Mouse (Mus musculus): Measurements from ENCODE around the gene Rdh16f2. TPM values are rescaled to one million over a fixed set of nuclear protein-coding genes. Genes with fewer than 3 reads are reported as not detected.
"Not testable (repeated sequence)": the region's sequence is repeated elsewhere in the genome, so short reads cannot be mapped to it uniquely, and the experiment has no call there.

Rdh16f2 gene
- polyA plus RNA-seq, 1 experiment = not detected

GRCm38 (mm10) chr10:127838539-127838938 lies 27.7 kb upstream of the Rdh16f2 start:
- peaks cover under 1% of the 10 kb centered on the region for H3K27me3 ChIP-seq (ENCODE audit: control insufficient read depth, insufficient read depth, insufficient read length)

GRCm38 (mm10) chr10:127840776-127841175 lies 25.5 kb upstream of the Rdh16f2 start:
- Histone ChIP-seq H3K79me2 (ENCODE audit: control insufficient read depth, insufficient read depth) (no peaks in the 10 kb centered on the region), H3K36me3 (ENCODE audit: control insufficient read depth, insufficient read depth) (no peaks in the 10 kb centered on the region), H3K27me3 (ENCODE audit: control insufficient read depth, insufficient read depth, insufficient read length) (peaks cover 12% of the 10 kb centered on the region), H3ac (ENCODE audit: control insufficient read depth, insufficient read length, low read depth) (no peak overlapping the region), H3K4me3 (ENCODE audit: insufficient read depth, poor library complexity, severe bottlenecking) (no peak overlapping the region), H3K79me3 (ENCODE audit: low read depth) (no peaks in the 10 kb centered on the region)
- TF ChIP-seq CEBPB (IDR thresholded peaks at IDR 0.05; ENCODE audit: low read depth) (no peak), MAX (IDR thresholded peaks at IDR 0.05) (no peak), USF1 (IDR thresholded peaks at IDR 0.05; ENCODE audit: low read depth) (no peak), MYOD1 (IDR thresholded peaks at IDR 0.05; ENCODE audit: control insufficient read depth, insufficient read length, low read depth) (no peak), FOSL1 (IDR thresholded peaks at IDR 0.05; ENCODE audit: insufficient read depth, low read length, poor library complexity, severe bottlenecking) (no peak), CTCF (IDR thresholded peaks at IDR 0.05; ENCODE audit: control insufficient read depth, insufficient read depth, insufficient read length) (no peak), MYOG (IDR thresholded peaks at IDR 0.05; ENCODE audit: control insufficient read depth, extremely low read depth, insufficient read length) (no peak)

More at GRCm38 (mm10) chr10:127838539-127838938, 27.7 kb upstream of the Rdh16f2 start:
- no peaks in the 10 kb centered on the region for H3K79me2 ChIP-seq (ENCODE audit: control insufficient read depth, insufficient read depth)
- H3ac ChIP-seq (ENCODE audit: control insufficient read depth, insufficient read length, low read depth) = no peak overlapping the region
- no peak overlapping the region for H3K4me3 ChIP-seq (ENCODE audit: insufficient read depth, poor library complexity, severe bottlenecking)
- TF ChIP-seq USF1 (IDR thresholded peaks at IDR 0.05; ENCODE audit: low read depth) (no peak), FOSL1 (IDR thresholded peaks at IDR 0.05; ENCODE audit: insufficient read depth, low read length, poor library complexity, severe bottlenecking) (no peak), CEBPB (IDR thresholded peaks at IDR 0.05; ENCODE audit: low read depth) (no peak), MAX (IDR thresholded peaks at IDR 0.05) (no peak), MYOG (IDR thresholded peaks at IDR 0.05; ENCODE audit: control insufficient read depth, extremely low read depth, insufficient read length) (no peak), CTCF (IDR thresholded peaks at IDR 0.05; ENCODE audit: control insufficient read depth, insufficient read depth, insufficient read length) (no peak), MYOD1 (IDR thresholded peaks at IDR 0.05; ENCODE audit: control insufficient read depth, insufficient read length, low read depth) (no peak)
- H3K79me3 ChIP-seq (ENCODE audit: low read depth) = no peaks in the 10 kb centered on the region
- no peaks in the 10 kb centered on the region for H3K36me3 ChIP-seq (ENCODE audit: control insufficient read depth, insufficient read depth)

- H3K36me3 ChIP-seq (ENCODE audit: control insufficient read depth, insufficient read depth); H3K79me3 ChIP-seq (ENCODE audit: low read depth): not testable (repeated sequence)
Measured at GRCm38 (mm10) chr10:127845945-127846344, 20.3 kb upstream of the Rdh16f2 start.

DNA sequence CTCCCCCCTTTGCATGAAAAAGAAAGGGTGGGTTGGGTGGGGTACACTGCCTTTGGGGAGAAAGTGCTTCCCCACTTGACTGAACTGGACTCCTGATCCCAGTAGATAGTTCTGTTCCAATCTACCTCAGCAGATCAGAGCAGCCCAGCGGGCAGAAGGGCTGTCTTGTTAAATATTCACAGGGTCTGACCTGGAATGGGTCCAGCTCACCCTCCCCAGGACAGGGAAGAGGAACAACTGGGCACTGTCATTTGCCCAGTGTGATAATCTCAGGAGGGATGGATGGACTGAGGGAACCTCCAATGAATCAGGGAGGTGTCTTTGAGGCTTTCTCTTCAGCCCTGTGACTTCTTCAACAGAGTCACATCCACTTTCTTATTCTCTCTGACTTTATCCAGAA lies 18.2 kb upstream of the Rdh16f2 start:
- Histone ChIP-seq H3K4me3 (ENCODE audit: insufficient read depth, poor library complexity, severe bottlenecking) (no peak overlapping the region), H3K27me3 (ENCODE audit: control insufficient read depth, insufficient read depth, insufficient read length) (peaks cover 16% of the 10 kb centered on the region), H3K79me3 (ENCODE audit: low read depth) (no peaks in the 10 kb centered on the region), H3ac (ENCODE audit: control insufficient read depth, insufficient read length, low read depth) (no peak overlapping the region), H3K36me3 (ENCODE audit: control insufficient read depth, insufficient read depth) (no peaks in the 10 kb centered on the region), H3K79me2 (ENCODE audit: control insufficient read depth, insufficient read depth) (no peaks in the 10 kb centered on the region)
- TF ChIP-seq USF1 (IDR thresholded peaks at IDR 0.05; ENCODE audit: low read depth) = no peak
- no peak for TF ChIP-seq MYOD1 (IDR thresholded peaks at IDR 0.05; ENCODE audit: control insufficient read depth, insufficient read length, low read depth)
- TF ChIP-seq MYOG (IDR thresholded peaks at IDR 0.05; ENCODE audit: control insufficient read depth, extremely low read depth, insufficient read length) = no peak
- TF ChIP-seq FOSL1 (IDR thresholded peaks at IDR 0.05; ENCODE audit: insufficient read depth, low read length, poor library complexity, severe bottlenecking) = no peak
- TF ChIP-seq CEBPB (IDR thresholded peaks at IDR 0.05; ENCODE audit: low read depth) = no peak
- no peak for TF ChIP-seq CTCF (IDR thresholded peaks at IDR 0.05; ENCODE audit: control insufficient read depth, insufficient read depth, insufficient read length)

More at GRCm38 (mm10) chr10:127845945-127846344, 20.3 kb upstream of the Rdh16f2 start:
- H3ac ChIP-seq (ENCODE audit: control insufficient read depth, insufficient read length, low read depth); H3K79me2 ChIP-seq (ENCODE audit: control insufficient read depth, insufficient read depth); H3K4me3 ChIP-seq (ENCODE audit: insufficient read depth, poor library complexity, severe bottlenecking): not testable (repeated sequence)
- peaks cover 16% of the 10 kb centered on the region for H3K27me3 ChIP-seq (ENCODE audit: control insufficient read depth, insufficient read depth, insufficient read length)

DNA sequence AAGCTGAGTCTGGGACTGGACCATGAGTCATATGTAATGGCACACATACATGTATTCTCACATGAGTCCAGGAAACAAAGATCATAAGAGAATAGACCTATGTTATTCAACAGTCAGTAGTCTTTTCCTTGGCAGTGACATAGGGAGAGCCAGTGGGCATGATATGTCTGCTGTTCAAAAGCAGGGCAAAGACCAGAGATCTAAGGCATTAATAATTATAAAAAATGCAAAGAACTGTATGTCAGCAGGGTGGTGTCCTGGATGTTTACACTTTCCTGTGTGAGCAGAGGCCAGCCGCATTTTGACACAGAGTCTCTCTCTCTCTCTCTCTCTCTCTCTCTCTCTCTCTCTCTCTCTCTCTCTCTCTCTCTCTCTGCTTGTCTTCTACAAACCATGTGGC lies 16.6 kb upstream of the Rdh16f2 start, which contains the start of gene Rdh19:
Gene Rdh19, plus strand, starts transcription at position 301 of the 400 bp plus-strand sequence.
- H3ac ChIP-seq (ENCODE audit: control insufficient read depth, insufficient read length, low read depth) = no peak within 1 kb of the TSS
- no peaks in the 10 kb centered on the region for H3K36me3 ChIP-seq (ENCODE audit: control insufficient read depth, insufficient read depth)
- no peaks in the 10 kb centered on the region for H3K79me2 ChIP-seq (ENCODE audit: control insufficient read depth, insufficient read depth)
- no peak for TF ChIP-seq CTCF (IDR thresholded peaks at IDR 0.05; ENCODE audit: control insufficient read depth, insufficient read depth, insufficient read length)
- no peak for TF ChIP-seq MAX (IDR thresholded peaks at IDR 0.05)
- no peak for TF ChIP-seq FOSL1 (IDR thresholded peaks at IDR 0.05; ENCODE audit: insufficient read depth, low read length, poor library complexity, severe bottlenecking)
- no peak for TF ChIP-seq MYOG (IDR thresholded peaks at IDR 0.05; ENCODE audit: control insufficient read depth, extremely low read depth, insufficient read length)
- no peak for TF ChIP-seq MYOD1 (IDR thresholded peaks at IDR 0.05; ENCODE audit: control insufficient read depth, insufficient read length, low read depth)
- no peak for TF ChIP-seq USF1 (IDR thresholded peaks at IDR 0.05; ENCODE audit: low read depth)
- TF ChIP-seq CEBPB (IDR thresholded peaks at IDR 0.05; ENCODE audit: low read depth) = no peak
- no peaks in the 10 kb centered on the region for H3K79me3 ChIP-seq (ENCODE audit: low read depth)
- H3K27me3 ChIP-seq (ENCODE audit: control insufficient read depth, insufficient read depth, insufficient read length) = peaks cover 8% of the 10 kb centered on the region
- H3K4me3 ChIP-seq (ENCODE audit: insufficient read depth, poor library complexity, severe bottlenecking) = no peak within 1 kb of the TSS

GRCm38 (mm10) chr10:127856376-127856775 lies 9.9 kb upstream of the Rdh16f2 start:
- H3K79me2 ChIP-seq (ENCODE audit: control insufficient read depth, insufficient read depth) = no peaks in the 10 kb centered on the region
- no peak overlapping the region for H3K4me3 ChIP-seq (ENCODE audit: insufficient read depth, poor library complexity, severe bottlenecking)
- no peaks in the 10 kb centered on the region for H3K79me3 ChIP-seq (ENCODE audit: low read depth)
- no peak overlapping the region for H3ac ChIP-seq (ENCODE audit: control insufficient read depth, insufficient read length, low read depth)
- peaks cover 5% of the 10 kb centered on the region for H3K27me3 ChIP-seq (ENCODE audit: control insufficient read depth, insufficient read depth, insufficient read length)
- TF ChIP-seq MAX (IDR thresholded peaks at IDR 0.05) (no peak), CTCF (IDR thresholded peaks at IDR 0.05; ENCODE audit: control insufficient read depth, insufficient read depth, insufficient read length) (no peak), FOSL1 (IDR thresholded peaks at IDR 0.05; ENCODE audit: insufficient read depth, low read length, poor library complexity, severe bottlenecking) (no peak)
- no peaks in the 10 kb centered on the region for H3K36me3 ChIP-seq (ENCODE audit: control insufficient read depth, insufficient read depth)

All from C2C12 (cell line).